Comparison of ENCODE assay signal across 9 mouse cellular contexts in genomic region chr9:56636214-56636613, GRCm38 (mm10).
A peak's percentile ranks its signal among the peaks of the same experiment; 100 is the strongest.
DNase-seq lines count a peak whose midpoint lies in the region; ATAC-seq and TF ChIP-seq lines count a peak whose summit lies in the region.
"Had no signal": no experiment of that assay in that cellular context is flagged by ENCODE, and none has a peak within 500 bp of the region (broad histone marks: within the 10 kb centered on the region; RNA-seq: fewer than 3 reads in every experiment).

No protein-coding gene starts in this region.

- H3K4me1 ChIP-seq in E14TG2a.4 (replicated peaks; ENCODE audit: low read depth, low read length): peaks cover 43% of the 10 kb centered on the region
- H3K4me1 ChIP-seq in forebrain, embryonic 12.5 days: peaks cover 32% of the 10 kb centered on the region
- 0 out of 2 replicates have a peak, but pooled peaks cover 6% of the 10 kb centered on the region for H3K4me1 ChIP-seq in heart, postnatal 0 days (ENCODE audit: control insufficient read depth, insufficient read depth)
- peaks cover 4% of the 10 kb centered on the region; the same call in 1 of the 2 replicates for H3K4me1 ChIP-seq in liver, embryonic 15.5 days (replicated peaks)
- peaks cover 77% of the 10 kb centered on the region for H3K4me1 ChIP-seq in neural tube, embryonic 13.5 days (replicated peaks)

- DNase-seq in c-Kit-positive CD71-positive TER-119-negative erythroid progenitor cells, embryonic 14.5 days (ENCODE audit: low read depth): peak; percentile 54
- DNase-seq in heart, postnatal 0 days (ENCODE audit: low spot score): peak; percentile 85
- peak; percentile 91 to 94 for DNase-seq in kidney, postnatal 4 days
- peak; percentile 90 for DNase-seq in telencephalon, adult 2 months (ENCODE audit: low read depth, low spot score)

- H3K4me3 ChIP-seq in E14TG2a.4 (replicated peaks; ENCODE audit: low read length): peak overlapping the region; percentile 84
- peak overlapping the region; percentile 68 for H3K4me3 ChIP-seq in forebrain, embryonic 12.5 days (replicated peaks)
- H3K4me3 ChIP-seq in heart, postnatal 0 days (ENCODE audit: low read depth, low read length): peak overlapping the region; percentile 63
- H3K4me3 ChIP-seq in liver, embryonic 15.5 days (replicated peaks): no peak overlapping the region
- H3K4me3 ChIP-seq in neural tube, embryonic 13.5 days: peak overlapping the region; percentile 83

- no peak overlapping the region; the same call in 1 of the 2 replicates for H3K9ac ChIP-seq in forebrain, embryonic 12.5 days
- no peak overlapping the region for H3K9ac ChIP-seq in heart, postnatal 0 days (replicated peaks; ENCODE audit: low read depth, low read length)
- H3K9ac ChIP-seq in liver, embryonic 15.5 days: no peak overlapping the region
- H3K9ac ChIP-seq in neural tube, embryonic 13.5 days: peak overlapping the region; percentile 97

- peak; percentile 95 for TF ChIP-seq CTCF in E14TG2a.4 (conservative IDR thresholded peaks at IDR 0.05; ENCODE audit: low read length)
- peak; percentile 100 for TF ChIP-seq CTCF in heart, postnatal 0 days (IDR thresholded peaks at IDR 0.05; ENCODE audit: low read depth)

- H3K27ac ChIP-seq in forebrain, embryonic 12.5 days: no peak overlapping the region
- H3K27ac ChIP-seq in heart, postnatal 0 days (ENCODE audit: low read depth): no peak overlapping the region
- no peak overlapping the region for H3K27ac ChIP-seq in liver, embryonic 15.5 days (replicated peaks)
- peak overlapping the region; percentile 95 for H3K27ac ChIP-seq in neural tube, embryonic 13.5 days (replicated peaks)

- peak overlapping the region; percentile 95 for H3K4me2 ChIP-seq in forebrain, embryonic 12.5 days
- peak overlapping the region; percentile 98 for H3K4me2 ChIP-seq in heart, postnatal 0 days (ENCODE audit: low read depth, low read length)
- H3K4me2 ChIP-seq in liver, embryonic 15.5 days: peak overlapping the region; percentile 67
- H3K4me2 ChIP-seq in neural tube, embryonic 13.5 days: peak overlapping the region; percentile 90

- peak; percentile 59 for ATAC-seq in forebrain, embryonic 12.5 days (ENCODE audit: low FRiP score)
- peak; percentile 34; the same call in 1 of the 2 replicates for ATAC-seq in heart, postnatal 0 days (ENCODE audit: insufficient read depth, low read depth)
- ATAC-seq in liver, embryonic 15.5 days (ENCODE audit: insufficient read depth): no peak
- ATAC-seq in neural tube, embryonic 13.5 days (ENCODE audit: low read depth): peak; percentile 63

- H3K9me3 ChIP-seq in E14TG2a.4 (ENCODE audit: low read length): no peaks in the 10 kb centered on the region
- no peaks in the 10 kb centered on the region for H3K9me3 ChIP-seq in forebrain, embryonic 12.5 days
- no peaks in the 10 kb centered on the region for H3K9me3 ChIP-seq in heart, postnatal 0 days (replicated peaks; ENCODE audit: control insufficient read depth, low read length)
- no peaks in the 10 kb centered on the region for H3K9me3 ChIP-seq in liver, embryonic 15.5 days (replicated peaks)
- no peaks in the 10 kb centered on the region for H3K9me3 ChIP-seq in neural tube, embryonic 13.5 days
- H3K9me3 ChIP-seq: megakaryocyte, embryonic 14.5 days had no signal

- no peak for TF ChIP-seq EP300 in heart, postnatal 0 days (IDR thresholded peaks at IDR 0.05; ENCODE audit: low read depth)

- peaks cover 91% of the 10 kb centered on the region for H3K27me3 ChIP-seq in E14TG2a.4 (ENCODE audit: insufficient read depth, low read length)
- H3K27me3 ChIP-seq in forebrain, embryonic 12.5 days: peaks cover 95% of the 10 kb centered on the region
- H3K27me3 ChIP-seq in heart, postnatal 0 days (ENCODE audit: control insufficient read depth, insufficient read depth, low read length): peaks cover 67% of the 10 kb centered on the region
- peaks cover 82% of the 10 kb centered on the region for H3K27me3 ChIP-seq in liver, embryonic 15.5 days
- peaks cover 31% of the 10 kb centered on the region for H3K27me3 ChIP-seq in neural tube, embryonic 13.5 days

- H3K36me3 ChIP-seq in E14TG2a.4 (ENCODE audit: insufficient read depth, low read length): no peaks in the 10 kb centered on the region
- H3K36me3 ChIP-seq in forebrain, embryonic 12.5 days (replicated peaks): no peaks in the 10 kb centered on the region
- H3K36me3 ChIP-seq in heart, postnatal 0 days (replicated peaks; ENCODE audit: control insufficient read depth, insufficient read depth, low read length): no peaks in the 10 kb centered on the region
- no peaks in the 10 kb centered on the region for H3K36me3 ChIP-seq in liver, embryonic 15.5 days (replicated peaks)
- H3K36me3 ChIP-seq in neural tube, embryonic 13.5 days: no peaks in the 10 kb centered on the region

- WGBS in forebrain, embryonic 12.5 days: 0% methylated on average over 10 of the region's 10 CpGs
- 0% methylated on average over 10 of the region's 10 CpGs for WGBS in heart, postnatal 0 days
- WGBS in liver, embryonic 15.5 days (ENCODE audit: insufficient replicate concordance): under 1% methylated on average over 10 of the region's 10 CpGs
- WGBS in neural tube, embryonic 13.5 days: 0% methylated on average over 10 of the region's 10 CpGs
